Mouse (Mus musculus): ENCODE measurements around the gene Hdac2.
A peak's percentile ranks its signal among the peaks of the same experiment; 100 is the strongest.

The Hdac2 gene

DNA sequence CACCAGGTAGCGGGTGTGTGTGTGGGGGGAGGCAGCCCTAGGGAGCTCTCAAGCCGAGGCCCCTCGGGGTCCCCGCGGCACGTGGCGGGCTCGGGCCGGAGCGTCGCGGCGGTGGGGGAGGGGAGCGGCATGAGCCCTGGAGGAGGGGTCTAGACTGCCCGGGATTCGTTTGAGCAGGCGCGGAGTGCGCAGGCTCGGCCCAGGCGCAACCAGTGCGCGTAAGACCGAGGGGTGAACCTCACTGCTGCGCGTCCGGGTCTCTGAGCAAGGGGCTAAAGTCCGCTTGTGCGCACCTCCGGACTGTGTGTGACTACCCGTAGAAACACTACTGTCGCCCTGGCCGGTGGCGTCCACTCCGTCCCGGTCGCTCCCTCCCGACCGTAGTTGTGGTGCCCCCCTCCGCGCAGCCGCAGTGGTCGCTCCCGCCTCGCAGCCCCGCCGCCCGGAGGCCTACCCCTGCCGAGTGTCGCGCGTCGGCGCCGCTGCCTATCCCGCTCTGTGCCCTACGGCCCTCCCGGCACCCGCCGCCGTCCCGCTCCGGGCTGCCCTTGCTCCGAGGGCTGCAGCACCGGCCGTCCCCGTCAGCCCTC, at the start of gene Hdac2:
Gene Hdac2 (plus strand): TSS at position 459 of the 590 bp plus-strand sequence.
- peak; percentile 66 to 82 for DNase-seq (ENCODE audit: low spot score in 2 of 2)

DNA sequence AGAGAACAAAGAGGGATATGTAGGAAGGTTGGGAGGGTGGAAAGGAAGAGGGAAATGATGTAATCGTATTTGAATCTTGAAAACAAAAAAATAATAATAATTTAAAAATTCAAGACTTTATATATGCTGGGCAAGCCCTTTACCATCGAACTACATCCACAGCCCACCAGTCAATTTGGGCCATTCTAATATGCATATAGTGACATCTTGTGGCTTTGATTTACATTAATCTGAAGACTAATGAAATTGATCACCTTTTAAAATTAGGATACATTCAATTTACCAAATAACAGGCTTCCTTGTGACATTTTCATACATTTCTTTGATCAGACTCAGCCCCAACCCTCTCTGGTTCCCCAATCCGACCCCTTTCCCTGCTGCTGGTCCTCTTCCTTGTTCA, 46.1 kb upstream of the Hdac2 start:
- no peak for DNase-seq (ENCODE audit: low spot score in 2 of 2)

DNA sequence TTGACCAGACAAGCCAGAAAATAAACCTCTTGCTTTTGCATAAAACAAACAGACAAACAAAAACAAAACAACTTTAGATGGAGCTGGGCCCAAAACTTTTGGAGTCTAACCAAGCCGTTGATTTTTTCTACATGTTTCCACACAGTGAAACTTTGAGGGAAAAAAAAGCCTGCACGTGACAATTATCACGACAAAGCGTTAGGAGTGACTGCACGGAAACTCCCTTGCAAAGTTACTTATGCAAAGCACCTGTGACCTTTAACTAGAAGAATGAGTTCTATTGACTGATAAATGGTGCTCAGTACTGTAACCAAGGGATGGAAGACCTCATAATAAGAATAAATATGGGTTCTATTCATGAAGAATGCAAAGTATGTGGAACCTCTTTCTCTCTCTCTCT, 38.5 kb upstream of the Hdac2 start:
- no peak for DNase-seq (ENCODE audit: low spot score in 2 of 2)

DNA sequence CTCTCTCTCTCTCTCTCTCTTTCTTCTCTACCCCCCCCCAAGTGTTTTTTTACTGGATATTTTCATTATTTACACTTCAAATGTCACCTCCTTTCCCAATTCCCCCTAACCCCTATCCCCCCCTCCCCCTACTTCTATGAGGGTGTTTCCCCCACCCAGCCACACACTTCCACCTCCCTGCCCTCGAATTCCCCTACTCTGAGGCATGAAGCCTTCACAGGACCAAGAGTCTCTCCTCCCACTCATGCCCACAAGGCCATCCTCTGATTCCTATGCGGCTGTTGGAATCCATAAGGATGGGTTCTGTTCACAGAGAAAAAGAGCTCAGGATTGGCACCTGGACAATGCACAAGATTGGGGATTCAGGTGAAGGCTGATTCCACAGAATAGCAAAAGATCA, 38.1 kb upstream of the Hdac2 start:
- DNase-seq (ENCODE audit: low spot score in 2 of 2) = no peak

GRCm38 (mm10) chr10:36951742-36952141, 22.6 kb upstream of the Hdac2 start:
- DNase-seq (ENCODE audit: low spot score in 2 of 2) = peak in 1 of 2 experiments; percentile 26

DNA sequence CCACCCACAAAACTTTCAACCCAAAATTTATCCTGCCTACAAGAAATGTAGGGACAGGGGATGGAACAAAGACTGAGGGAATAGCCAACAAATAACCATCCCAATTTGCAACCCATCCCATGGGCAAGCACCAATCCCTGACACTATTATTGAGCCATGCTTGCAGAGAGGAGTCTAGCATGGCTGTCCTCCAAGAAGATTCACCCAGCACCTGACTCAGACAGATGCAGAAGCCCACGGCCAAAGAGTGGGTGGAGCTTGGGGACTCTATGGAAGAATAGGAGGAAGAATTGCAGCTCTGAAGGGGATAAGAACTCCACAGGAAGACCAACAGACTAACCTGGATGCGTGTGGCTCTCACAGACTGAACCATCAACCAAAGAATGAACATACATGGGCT, 21.7 kb upstream of the Hdac2 start:
- DNase-seq (ENCODE audit: low spot score in 2 of 2) = peak in 1 of 2 experiments; percentile 21

DNA sequence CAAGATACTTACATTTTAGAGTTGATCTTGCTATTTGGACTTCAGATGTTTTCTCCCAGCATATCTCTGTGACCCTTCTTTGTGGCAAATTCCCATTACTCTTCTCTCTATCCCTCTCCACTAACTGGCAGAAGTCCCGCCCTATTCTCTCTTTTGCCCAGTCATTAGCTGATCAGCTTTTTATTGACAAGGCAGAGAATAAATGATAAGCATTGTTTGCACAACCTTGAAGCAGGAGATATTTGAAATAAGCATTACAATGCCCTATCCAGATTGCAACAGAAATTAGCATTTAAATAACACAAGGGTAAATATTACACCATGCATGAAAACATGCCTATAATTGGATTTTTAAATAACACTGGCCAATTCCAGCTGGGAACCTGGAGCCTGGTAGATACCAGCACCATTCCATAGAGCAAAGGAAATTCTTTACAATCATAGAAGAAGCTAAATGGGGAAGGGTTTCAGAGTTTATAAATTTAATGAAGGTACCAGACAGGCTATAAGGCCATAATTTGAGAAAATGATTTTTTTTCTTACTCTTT, 14.7 kb upstream of the Hdac2 start:
- no peak for DNase-seq (ENCODE audit: low spot score in 2 of 2)

DNA sequence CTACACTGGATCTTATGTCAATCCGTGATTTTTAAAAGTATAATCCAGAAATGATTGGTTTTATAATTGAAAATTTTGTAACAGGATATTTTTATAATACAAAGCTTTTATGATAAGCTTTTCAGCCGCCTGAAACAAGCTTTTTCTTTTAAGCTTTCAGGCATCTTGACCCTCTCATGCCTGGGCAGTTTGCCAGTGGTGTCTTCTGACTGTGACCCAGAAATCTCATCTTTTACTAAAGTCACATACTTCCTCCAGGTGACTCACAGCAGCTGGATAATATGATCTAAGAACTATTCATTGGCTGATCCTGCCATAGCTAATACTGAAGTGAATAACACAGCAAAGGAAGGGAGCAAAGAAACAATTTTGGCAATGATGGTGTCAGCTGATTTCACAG, 9.9 kb upstream of the Hdac2 start:
- no peak for DNase-seq (ENCODE audit: low spot score in 2 of 2)

DNA sequence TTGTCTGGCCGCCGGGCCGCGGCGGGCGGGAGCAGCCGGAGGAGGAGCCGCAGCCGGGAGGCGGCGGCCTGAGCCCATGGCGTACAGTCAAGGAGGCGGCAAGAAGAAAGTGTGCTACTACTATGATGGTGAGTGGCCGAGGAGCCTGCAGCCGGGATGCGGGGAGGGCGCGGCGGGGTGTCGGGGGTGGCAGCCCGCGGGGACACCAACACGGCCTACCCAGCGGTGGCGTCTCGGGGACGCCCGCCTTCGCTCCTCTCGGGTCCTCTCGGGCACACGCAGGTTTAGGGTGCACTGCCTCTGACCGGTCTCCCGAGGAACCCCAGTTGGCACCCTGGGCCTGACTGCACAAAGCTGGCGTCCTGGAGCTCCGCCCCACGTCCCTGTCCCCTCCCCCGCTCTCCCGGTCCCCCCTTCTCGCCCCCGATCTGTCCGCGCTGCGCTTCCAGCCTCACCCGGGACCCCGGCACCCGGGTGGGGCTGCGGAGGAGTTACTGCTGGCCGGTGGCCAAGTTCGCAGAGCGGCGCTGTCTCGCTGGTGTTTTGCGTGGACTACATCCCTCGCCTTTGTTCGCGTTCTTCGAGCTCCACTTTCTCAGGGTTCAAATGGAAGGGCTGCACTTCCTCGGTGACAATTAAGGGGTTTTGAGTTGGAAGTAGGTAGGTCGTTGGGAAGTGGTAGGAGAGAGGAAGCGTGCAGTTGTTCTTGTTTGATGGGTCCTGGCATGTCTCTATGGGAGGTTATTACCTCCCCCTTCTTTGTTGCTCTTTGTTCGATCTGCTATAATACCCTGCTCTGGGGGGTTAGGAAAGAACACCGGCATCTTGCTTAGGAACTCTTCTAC, 554 bp downstream of the Hdac2 start:
- DNase-seq (ENCODE audit: low spot score in 2 of 2) = peak; percentile 30 to 65

GRCm38 (mm10) chr10:36981866-36982265, 7.5 kb downstream of the Hdac2 start:
- no peak for DNase-seq (ENCODE audit: low spot score in 2 of 2)

DNA sequence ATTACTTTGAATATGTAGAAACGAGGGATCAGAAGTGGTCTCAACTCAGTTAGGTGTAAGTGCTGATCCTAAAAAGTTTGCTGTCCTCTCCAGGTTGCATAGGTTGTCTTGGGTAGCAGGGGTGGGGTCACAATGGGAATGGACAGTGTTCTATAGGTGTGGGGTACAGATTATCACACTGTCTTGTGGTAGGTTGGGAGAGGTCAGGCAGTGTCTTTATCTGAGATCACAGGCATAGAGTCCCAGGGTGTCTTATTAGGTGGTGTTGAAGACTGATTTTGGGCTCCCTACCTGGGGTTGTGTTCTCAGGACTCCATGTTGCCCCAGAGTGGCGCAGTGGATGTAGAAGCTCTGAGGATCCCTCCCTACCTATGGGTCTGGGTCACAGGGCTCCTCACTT, 17.8 kb downstream of the Hdac2 start:
- no peak for DNase-seq (ENCODE audit: low spot score in 2 of 2)

DNA sequence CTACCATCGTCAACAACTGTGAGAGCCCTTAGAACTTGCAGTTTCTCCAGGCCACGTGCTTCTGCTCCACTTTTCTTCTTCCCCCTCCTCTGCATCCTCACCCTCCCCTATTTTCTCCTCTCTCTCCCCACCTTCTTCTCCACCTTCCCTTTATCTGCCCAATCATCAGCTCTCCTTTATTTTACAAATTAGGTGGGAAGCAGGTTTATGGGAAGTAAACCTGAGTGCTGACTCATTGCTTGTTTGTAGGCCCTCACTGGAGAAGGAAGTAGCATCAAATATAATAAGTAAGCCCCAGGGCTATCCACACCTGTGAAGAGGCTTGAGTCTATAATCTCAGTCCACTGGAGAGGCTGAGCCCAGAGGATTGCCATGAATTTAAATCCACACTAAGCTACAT, 26.5 kb downstream of the Hdac2 start:
- DNase-seq (ENCODE audit: low spot score in 2 of 2) = no peak

GRCm38 (mm10) chr10:37014274-37015107, 40.1 kb downstream of the Hdac2 start:
- peak in 1 of 2 experiments; percentile 72 for DNase-seq (ENCODE audit: low spot score in 2 of 2)

DNA sequence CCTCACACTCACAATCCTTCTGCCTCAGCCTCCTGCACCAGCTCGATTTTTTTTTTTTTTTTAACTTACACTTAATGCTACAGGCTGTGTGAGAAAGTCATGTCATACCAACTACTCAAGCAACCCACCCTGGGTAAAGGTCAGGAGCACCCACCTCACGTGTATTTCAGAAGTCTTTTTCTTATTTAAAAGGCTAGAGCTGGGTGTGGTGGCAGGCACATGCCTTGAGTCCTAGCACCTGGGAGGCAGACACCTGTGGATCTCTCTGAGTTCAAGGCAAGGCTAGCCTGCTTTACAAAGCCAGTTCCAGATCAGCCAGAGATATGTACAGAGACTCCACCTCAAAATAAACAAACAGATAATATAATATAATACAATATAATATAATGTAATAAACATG, 41.4 kb downstream of the Hdac2 start:
- no peak for DNase-seq (ENCODE audit: low spot score in 2 of 2)

- no peak for DNase-seq (ENCODE audit: low spot score in 2 of 2)
Measured at GRCm38 (mm10) chr10:37016200-37016599, 41.9 kb downstream of the Hdac2 start.

- no peak for DNase-seq (ENCODE audit: low spot score in 2 of 2)
Measured at GRCm38 (mm10) chr10:37024301-37024700, 50.0 kb downstream of the Hdac2 start.

- DNase-seq (ENCODE audit: low spot score in 2 of 2) = no peak
Measured at GRCm38 (mm10) chr10:37028651-37029050, 54.3 kb downstream of the Hdac2 start.

GRCm38 (mm10) chr10:37035090-37035497, 60.8 kb downstream of the Hdac2 start:
- DNase-seq (ENCODE audit: low spot score in 2 of 2) = no peak

DNA sequence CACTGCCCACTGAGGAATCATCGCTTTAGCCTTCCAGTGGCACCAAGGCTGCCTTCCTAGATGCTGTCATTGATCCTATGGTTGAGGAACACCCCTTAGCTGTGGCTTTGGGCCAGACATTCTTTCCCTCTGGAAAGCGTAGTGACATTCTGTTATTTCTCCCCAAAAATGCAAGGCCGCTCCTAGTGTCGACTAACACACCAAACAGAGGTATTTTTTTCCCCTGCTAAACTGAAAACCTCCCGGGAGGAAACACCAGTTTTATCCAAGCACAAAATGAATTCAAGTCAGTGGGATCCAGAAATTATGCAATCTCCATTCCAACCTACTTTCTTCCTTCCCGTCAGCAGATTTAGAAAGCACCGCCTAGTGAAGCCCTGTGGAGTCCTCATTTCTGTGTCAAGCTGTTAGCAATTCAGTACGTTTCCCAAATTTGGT, 73.3 kb downstream of the Hdac2 start:
- peak; percentile 42 to 50 for DNase-seq (ENCODE audit: low spot score in 2 of 2)
